Mouse (Mus musculus) layer of hippocampus, adult 11-12 months (tissue): ENCODE results near the gene Alg12.

Source experiments
- DNase-seq: peaks from one replicate; pipeline ENCODE4 v3.0.0; 2022; ENCODE audit warnings: low spot score

Gene Alg12

DNA sequence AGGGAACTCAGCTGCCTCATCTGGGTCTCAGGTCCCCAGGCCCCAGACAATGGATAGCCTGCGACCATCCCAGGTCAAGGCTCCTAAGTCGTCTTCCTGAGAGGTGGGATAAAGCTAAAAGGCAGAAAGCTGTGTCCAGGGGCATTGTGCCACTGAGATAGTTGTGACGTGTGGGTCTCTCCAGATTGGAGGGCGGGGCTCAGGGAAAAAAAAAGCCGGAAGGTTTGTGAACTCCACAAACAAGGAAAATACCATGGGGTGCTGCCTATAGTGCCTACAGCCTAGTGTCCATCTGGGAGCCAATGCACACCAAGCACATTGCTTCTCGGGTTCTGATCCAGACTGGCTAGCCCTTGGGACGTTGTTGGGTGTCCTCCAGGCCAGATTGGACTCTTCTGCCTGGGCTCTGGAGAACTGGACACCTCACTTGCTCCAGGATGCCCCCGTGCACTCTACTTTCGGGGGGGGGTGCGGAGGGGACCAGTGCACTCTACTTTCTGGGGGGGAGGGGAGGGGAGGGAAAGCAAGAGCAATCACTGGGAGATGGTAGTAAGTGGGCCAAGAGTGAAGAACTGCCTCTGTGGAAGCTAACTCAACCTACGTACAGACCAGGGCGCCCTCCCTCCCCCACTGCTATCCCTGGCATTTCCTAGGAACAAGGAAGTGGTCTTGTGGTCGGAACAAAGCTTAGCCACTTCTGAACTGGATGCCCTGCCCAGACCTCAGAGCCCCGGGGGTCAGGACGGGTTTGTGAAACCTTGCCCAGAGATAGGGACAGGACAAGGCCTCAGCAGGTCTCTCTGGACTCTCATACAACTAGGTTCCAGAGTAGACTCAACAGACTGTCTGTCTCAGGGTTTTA lies 36.1 kb upstream of the Alg12 start:
- no peak for DNase-seq

DNA sequence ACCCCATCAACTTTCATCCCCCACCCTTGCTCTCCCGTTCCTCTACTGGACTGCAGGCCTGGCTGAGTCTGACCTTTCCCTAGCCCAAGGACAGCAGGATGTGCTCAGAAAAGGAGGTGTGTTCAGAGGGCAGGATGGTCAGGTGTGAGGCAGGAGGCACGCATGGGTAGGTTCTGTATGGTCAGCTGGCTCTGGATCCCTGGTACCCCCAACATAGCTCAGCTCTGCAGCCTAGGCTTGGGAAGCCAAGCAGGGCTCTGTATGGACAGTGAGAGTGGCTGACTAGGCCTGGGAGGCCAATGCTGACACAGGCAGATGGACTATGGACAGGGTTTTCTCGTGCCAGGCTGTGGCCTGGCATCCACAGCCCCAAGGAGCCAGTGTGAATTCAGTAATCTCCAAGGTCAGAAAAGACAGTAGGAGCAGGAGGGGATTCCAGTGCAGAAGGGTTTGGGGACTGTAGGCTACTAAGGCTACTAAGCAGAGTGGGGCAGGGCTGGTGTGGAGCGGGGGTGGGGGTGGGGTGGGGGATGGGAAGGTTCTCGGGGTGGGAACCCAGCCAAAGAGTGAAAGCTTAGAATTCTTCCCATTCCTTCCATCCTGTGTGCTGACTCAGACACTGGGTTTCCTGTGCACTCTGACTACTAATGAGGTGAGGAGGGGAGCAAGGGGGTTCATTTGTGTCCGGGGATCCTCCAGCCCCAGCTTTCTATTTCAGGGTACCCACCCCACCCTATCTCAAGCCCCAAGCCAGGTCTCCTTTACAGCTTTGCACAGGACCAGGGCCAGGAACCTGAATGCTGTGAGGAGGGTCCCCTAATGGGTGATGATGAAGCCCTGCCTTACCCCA lies 35.2 kb upstream of the Alg12 start:
- no peak for DNase-seq

DNA sequence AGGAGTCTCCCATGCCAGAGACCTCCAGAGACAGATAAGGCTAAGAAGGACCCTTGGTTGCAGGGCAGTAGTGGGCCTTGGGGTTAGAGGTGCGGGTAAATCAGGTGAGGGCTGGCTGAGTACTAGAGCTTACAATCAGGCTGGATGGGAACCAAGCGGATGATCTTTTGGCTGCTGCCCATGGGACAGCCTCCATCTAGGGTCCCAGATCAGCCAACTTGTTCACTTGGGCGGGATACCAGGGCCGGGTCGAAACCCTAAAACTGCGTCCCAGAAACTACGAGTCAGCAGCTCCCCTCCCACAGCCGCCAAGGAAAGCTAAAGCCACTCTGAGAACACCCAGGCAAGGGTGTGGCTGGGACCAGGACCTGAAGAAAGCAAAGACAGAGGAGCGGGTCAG lies 34.0 kb upstream of the Alg12 start:
- DNase-seq: no peak

DNA sequence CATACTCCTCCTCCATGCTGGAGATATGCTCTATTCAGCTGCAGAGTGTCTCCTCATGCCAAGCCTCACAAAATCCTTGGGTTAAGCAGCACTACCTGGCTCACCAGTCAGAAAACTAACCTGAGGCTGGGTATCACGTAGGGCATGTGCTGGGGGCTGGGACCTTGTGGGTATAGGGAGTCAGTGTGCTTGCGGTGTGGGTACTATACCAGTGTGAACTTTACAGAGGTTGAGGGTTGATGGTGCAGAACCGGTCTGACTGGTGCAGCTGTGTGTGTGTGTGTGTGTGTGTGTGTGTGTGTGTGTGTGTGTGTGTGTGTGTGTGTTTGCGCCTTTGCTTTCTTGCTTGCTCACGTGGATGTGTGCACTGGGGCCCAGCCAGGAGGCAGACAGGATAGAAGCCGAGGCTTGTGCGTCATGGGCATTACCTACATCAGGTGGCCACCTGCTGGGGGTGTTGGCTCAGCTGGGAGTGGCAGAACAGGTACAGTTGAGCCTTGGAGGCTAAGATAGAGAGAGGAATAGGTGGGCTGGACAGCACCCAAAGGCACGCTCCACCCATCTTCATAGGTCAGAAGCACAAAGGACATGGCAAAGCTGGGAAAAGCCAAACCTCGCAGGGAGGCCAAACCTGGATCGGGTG lies 32.5 kb upstream of the Alg12 start:
- DNase-seq: no peak

DNA sequence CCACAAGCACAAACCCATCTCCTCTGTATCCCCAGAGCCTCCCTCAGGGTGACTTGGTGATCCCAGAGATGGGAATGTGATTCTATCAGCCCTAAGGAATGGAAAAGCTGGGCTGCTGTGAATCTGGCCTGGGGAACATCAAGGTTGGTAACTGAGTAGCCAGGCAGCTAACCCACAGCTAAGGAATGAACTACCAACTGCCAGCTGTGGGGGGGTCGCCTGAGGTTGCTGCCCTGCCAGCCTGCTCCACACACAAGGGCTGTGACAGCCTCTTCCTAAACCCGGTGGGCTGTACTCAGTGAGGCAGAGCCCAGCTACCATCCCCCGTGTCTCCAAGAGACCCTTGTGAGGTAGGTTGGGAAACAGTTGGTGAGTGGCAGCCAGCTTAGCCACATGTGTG lies 32.0 kb upstream of the Alg12 start:
- no peak for DNase-seq

DNA sequence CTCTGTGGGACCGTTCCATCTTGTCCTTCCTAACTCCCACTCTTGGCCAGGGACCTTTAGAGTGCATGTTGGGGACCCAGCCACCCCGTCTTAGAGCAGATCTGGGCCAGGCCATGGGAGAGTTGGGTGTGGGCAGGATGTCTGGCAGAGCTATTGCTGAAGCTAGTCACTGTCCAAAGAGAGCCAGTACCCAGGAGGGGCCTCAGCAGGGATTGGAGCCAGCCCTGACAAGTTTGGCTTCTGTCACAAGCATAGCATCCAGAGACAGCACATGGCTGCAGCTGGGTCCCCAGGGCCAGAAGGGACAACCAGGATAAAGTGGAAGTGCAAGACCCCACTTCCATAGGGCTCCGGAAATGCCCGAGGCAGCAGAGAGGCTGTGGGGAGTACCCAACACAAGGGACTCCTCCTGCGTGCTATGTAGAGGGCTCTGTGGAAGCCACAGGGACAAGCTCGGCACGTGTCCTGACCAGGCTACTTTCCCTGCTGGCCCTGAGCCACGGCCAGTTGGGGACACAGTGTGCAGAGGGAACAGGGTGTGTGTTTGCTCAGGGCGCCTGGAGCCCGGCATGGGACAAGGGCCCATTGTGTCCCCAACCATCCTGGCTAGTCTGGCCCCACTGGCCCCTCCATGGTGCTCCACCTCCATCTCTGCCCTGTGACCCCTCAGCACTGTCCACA lies 31.2 kb upstream of the Alg12 start:
- DNase-seq: peak; percentile 89

DNA sequence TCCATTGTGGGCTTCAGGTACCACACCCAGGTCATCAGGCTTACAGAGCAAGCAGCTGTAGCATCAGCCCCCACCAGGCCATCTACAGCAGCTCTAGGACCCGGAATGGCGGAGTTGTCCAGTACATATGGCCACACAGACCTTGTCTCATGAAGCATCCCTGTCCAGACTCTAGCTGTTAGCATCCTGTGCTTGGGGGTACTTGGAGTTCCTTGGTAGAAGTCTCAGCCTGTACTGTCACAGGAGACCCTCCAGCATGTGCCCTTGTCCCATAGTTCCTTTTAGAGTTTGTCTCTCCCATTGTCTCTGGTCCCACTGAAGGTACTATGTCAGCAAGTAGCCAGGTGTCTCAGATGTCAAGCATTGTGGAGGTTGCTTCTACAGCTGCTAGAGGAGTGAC lies 30.5 kb upstream of the Alg12 start:
- DNase-seq: no peak

DNA sequence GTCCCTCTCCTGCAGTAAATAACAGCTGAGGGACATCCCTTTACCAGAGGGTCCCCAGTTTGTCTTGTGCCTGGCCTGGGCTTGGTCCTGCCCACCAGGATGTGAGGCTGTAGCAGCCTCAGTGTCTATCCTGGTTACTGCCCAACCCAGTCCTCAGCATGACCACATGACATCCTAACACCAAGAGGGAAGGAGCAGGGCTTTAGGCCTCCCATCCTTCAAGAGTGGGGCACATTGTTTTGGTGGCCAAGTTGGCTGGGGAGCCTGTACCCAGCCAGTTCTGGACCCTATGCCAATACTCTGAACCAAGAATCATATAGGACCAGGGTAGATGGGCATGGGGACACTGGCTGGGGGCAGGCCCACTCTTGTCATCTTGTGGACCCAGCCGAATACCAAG lies 29.5 kb upstream of the Alg12 start:
- DNase-seq: no peak

DNA sequence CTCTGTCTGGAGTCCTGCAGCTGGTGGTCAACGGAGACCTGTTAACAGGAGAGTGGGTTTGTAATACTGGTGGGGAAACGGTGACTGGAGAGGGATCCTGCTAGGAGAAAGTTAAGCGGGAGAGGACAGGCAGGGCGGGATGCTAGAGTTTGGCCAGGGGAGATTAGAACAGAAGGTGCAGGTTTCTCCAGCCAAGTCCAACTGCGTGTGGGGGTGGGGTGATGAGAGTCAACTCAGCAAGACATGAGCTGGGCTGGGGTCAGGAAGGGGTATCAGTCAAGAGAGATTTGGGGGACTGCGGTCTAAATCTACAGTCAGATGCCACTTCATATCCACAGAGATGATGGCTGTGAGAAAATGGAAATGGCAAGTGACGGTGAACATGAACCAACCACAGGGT lies 25.8 kb upstream of the Alg12 start:
- DNase-seq: no peak

DNA sequence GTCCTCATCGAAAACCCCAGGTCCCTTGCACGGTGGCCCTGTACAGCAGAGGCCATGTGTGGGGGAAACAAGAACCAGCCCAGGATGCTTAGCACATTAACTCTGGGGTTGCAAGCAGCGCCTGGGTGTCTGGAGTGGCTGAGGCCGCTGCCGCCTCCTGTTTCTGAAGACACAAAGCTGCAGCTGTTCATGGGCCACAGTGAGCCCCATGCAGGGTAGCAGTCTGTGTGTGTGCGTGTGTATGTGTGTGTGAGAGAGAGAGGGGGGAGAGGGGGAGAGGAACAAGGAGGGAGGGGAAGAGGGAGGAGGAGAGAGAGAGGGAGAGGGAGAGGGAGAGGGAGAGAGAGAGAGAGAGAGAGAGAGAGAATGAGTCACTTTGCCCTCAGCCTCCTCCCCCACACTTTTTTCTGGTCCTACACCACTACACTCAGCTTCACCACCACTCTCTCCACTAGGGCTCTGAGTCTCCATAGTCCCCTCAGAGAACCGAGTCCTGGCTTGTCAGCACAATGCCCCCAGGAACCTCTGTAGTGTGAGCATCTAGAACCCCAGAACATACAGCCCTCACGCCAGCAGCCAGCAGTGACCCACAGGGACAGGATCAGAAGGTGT lies 24.5 kb upstream of the Alg12 start:
- DNase-seq: peak; percentile 63

DNA sequence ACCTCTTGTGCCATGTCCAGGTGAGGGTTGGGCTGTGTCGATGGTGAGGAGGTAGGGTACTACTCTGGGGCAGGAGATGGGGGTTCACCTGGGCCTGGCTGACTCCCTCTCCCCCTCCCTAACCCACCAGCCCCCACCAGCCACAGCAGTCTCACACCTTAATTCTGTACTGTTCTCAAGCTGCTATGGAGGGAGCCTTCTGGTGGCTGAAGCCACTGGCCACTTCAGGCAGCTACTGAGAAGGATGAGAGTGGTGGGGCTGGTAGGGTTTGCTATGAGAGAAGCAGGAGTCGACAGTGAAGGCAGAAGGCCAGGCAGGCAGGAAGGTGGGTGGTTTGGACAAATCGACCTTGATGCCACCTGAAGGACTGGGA lies 23.2 kb upstream of the Alg12 start:
- no peak for DNase-seq

DNA sequence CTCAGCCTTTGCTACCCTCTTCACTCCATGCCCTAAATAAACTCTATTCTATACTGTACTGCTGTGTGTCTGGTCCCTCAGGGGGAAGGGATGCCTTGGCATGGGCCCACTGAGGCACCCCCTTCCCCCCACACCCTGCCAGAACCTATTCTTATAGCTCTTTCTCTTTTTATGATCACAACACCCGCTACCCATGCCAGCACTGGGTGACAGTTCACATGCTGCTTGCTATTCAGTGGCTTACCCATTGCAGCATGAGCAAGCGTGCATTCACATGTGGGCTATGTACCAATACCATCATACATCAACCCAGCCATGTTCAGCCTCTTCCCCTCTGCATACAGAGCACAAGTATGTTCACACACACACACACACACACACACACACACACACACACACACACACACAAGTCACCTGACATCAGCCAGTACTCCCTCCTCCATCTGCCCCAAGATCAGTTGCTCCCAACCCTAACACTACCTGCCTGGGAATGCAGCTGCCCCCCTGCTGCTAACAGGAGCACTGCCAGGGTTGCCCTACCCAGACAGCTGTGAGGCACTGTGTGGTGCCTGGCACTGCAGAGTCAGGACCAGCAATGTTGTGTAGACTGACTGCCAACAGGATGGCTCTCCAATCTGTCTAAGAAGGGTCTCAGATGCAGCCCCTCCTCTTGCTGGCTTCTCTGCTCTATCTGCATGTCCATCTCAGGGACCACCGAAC lies 22.6 kb upstream of the Alg12 start:
- DNase-seq: no peak

DNA sequence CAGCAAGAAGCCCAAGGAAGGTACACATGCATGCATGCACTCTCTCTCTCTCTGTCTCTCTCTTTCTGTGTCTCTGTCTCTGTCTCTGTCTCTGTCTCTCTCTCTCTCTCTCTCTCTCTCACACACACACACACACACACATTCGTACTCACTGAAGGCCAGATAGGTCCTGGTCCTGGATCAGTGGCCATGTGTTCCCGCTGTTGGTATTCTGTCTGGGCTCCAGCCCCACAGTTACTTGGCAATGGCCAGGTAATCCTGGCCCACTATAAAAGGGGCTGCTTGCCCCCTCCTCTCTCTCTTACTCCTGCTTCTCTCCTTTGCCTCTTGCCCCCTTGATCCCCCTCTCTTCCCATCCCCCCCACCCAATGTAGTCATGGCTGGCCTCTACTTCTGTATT lies 22.0 kb upstream of the Alg12 start:
- no peak for DNase-seq

DNA sequence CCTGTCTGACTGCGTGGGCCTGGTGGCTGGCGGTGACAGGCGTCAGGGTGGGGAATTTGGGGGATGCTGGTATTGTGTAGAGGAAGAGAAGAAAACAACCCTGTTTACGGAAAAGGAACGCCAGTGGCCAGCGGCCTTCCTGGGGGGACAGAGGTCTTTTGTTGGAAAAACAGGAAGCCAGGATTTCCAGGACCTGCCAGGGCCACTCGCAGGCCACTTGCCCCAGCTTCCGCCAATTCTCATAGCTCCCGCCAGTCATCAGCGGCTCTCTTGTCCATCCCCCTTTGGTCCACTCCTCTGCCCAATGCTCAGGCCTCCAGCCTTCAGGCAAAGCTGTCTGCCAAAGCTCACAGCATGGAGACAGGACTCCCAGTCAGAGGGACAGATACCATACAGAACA lies 21.0 kb upstream of the Alg12 start:
- peak; percentile 54 for DNase-seq

DNA sequence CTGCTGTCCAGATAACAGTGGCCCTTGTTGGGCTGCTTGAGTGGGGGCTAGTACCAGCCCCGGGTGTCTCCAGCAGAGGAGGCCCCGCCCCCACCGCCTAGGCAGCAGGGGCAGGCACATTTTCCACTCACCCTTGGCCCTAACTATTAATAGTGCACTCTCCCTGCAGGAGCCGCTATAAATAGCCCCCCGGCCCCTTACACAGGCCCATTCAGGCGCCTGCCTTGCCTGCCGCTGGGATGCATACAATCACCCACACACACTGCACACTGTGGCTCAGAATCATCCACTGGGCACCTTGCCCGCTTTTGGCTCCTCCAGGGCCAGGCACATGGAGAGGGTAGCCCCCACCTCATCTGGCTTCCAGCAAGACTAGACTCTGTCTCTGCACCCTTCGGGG lies 20.2 kb upstream of the Alg12 start:
- peak; percentile 82 for DNase-seq

DNA sequence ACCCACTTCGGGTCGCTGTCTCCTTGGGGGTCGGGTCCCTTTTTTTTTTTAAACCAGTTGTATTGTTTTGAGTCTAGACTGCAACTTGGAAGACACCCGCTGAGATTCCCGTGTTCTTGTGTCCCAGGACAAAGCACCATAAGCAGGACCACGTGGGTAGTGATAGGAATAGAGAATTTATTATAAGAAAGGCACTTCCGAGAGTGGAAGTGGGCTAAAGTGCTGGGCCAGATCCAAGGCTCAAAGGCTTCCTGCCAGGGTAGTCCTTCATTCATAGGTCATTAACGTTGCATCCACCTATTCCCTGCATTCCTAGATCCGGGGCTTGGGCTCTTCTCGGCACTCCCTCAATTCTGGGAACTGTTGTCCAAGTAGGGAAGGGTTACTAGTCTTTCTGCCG lies 18.9 kb upstream of the Alg12 start:
- DNase-seq: no peak

DNA sequence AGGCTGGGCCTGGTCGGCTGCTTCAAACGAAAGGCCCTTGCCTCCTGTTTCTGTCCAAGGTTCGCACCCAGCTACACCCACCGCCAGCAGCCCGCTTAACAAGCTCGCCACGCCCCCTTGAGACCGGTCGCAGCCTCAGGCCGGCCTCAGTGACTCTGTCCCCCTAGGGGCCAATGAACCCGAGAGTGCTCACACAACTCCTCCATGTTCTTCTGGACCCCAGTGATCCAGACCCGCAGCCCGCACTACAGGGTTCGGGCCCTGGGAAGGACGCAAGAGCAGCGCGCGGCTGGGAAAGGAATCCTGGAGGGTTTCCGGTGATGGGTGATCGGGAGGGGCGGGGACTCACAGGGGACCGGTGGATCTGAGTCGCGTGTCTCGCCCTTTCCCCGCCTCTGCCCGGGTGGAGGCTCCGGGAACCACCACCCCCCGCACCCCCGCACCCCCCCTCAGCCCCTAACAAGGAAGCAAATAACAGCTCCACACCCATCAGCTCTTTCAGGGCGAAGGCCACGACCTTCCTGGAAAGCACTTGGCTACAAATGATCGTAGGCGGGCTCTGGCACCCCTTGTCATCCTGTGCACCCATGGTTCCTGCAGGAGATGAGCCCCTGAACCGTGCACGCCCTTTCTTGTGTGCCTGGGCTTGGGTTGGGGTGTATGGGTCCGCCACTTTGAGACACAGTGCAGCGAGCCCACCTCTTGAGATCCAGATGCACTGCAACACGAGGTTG lies 18.2 kb upstream of the Alg12 start:
- DNase-seq: peak; percentile 62

DNA sequence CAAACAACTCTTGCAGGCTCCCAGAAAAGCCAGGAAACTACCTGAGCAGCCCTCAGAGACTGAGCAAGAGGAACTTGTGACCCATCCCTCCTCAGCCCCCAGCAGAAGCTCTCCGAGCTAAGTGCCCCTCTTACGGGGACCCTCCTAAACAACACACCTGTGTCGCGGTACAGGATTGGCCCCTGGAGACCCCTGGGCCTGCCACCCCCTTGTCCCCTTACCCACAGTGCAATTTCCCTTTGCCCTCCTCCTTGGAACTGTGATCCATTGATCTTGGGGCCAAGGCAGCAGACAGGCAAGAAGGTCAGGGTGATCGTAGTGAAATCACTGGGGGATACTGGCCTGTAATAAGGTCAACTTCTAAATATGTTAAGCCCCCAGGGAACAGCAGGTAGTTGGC lies 17.5 kb upstream of the Alg12 start:
- DNase-seq: no peak

DNA sequence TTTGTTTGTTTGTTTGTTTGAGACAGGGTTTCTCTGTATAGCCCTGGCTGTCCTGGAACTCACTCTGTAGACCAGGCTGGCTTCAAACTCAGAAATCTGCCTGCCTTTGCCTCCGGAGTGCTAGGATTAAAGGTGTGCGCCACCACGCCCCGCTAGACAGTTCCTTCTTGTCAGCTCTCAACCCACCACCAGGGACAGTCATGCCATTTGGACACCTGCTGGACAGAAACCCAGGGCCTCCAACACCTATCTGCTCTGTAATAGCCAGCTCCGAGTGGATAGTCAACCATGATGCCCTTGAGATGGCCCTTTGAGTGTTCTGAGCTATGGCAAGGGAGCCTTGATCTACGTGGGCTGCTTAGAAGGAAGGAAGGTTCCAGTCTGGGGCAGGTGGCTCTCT lies 16.9 kb upstream of the Alg12 start:
- DNase-seq: no peak

DNA sequence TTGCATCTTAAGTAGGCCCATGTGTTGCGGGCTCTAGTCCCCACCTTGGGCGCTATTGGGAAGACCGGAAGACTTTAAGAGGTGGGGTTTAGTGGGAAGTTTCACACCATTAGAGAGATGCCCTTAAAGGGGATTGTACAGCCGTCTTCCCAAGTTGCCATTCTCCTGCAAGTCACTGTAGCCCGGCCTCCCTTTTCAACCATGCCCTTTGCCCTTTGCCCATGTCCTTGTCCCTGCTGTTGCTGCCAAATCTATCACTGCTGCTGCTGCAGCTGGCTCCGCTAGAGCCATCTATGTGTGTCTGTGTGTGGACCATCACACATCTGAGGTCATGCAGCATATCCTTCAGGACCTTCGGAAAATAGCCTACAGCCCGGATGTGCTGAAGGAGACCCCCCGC lies 13.4 kb upstream of the Alg12 start:
- DNase-seq: no peak

DNA sequence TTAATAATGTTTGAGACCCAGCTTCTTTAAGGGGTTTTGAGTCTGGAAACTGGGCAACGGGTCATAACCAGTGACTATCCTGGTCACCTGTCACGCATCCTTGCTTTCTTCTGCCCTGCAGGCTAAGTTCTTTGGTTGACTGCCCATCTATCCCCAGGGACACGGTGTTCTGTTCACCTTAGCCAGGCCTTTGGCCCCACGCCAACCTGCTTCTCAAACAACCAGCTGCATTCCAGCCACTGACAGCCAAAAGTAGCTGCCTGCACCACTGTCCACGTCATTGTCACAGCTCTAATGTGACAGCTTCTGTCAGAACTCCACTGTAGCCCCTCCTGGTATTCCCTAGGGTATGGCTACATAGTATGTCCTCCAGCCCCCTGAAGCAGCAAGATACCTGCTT lies 12.4 kb upstream of the Alg12 start:
- no peak for DNase-seq
